ENCODE assay signal across 19 mouse cellular contexts in the genomic region with DNA sequence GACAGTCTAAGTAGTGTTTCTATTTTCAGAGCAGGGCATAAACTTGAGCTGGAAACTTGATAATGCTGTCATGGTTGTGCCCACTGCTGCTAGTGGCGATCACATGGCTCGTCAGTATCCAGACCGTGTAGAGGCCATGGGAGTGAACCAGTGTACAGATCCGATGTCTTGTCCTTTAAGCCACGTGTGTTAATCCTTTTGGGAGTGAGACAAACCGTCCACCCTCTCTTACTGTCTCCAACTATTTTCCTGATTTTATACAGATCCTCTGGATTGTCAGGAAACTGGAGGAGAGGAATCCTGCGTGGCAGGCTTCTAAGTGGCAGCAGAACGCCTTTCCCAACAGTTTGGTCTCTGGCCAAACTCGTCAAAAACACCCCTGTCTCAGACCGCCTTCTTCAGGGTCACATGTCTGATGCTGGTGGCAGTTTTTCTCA. TPM values are rescaled to one million over a fixed set of nuclear protein-coding genes. Genes with fewer than 3 reads are reported as not detected.
DNase-seq lines count a peak whose midpoint lies in the region; ATAC-seq and TF ChIP-seq lines count a peak whose summit lies in the region.
"Had no signal": no experiment of that assay in that cellular context is flagged by ENCODE, and none has a peak within 500 bp of the region (broad histone marks: within the 10 kb centered on the region; RNA-seq: fewer than 3 reads in every experiment).

No protein-coding gene starts in this region.

- no peak overlapping the region for H3ac ChIP-seq in myocyte (ENCODE audit: control insufficient read depth, insufficient read length)

- H3K27ac ChIP-seq in heart, embryonic 13.5 days (replicated peaks): peak overlapping the region; percentile 95
- H3K27ac ChIP-seq: embryonic facial prominence, embryonic 12.5 days; hindbrain, embryonic 10.5 days; midbrain, embryonic 12.5 days had no signal

- no peaks in the 10 kb centered on the region for H3K9me3 ChIP-seq in heart, embryonic 13.5 days
- H3K9me3 ChIP-seq: embryonic facial prominence, embryonic 12.5 days; hindbrain, embryonic 10.5 days; midbrain, embryonic 12.5 days had no signal

- H3K4me3 ChIP-seq in heart, embryonic 13.5 days: no peak overlapping the region
- H3K4me3 ChIP-seq in myocyte: no peak overlapping the region
- H3K4me3 ChIP-seq: embryonic facial prominence, embryonic 12.5 days; hindbrain, embryonic 10.5 days; midbrain, embryonic 12.5 days had no signal

- H3K4me2 ChIP-seq in heart, embryonic 13.5 days: peak overlapping the region; percentile 35
- H3K4me2 ChIP-seq in myocyte (ENCODE audit: low read depth): peak overlapping the region; percentile 59
- H3K4me2 ChIP-seq: embryonic facial prominence, embryonic 12.5 days; liver, embryonic 11.5 days; midbrain, embryonic 12.5 days had no signal

- H3K36me3 ChIP-seq in heart, embryonic 13.5 days: no peaks in the 10 kb centered on the region
- no peaks in the 10 kb centered on the region for H3K36me3 ChIP-seq in myocyte (ENCODE audit: control insufficient read depth, insufficient read depth)
- H3K36me3 ChIP-seq: embryonic facial prominence, embryonic 12.5 days; hindbrain, embryonic 10.5 days; midbrain, embryonic 12.5 days had no signal

- ATAC-seq in heart, embryonic 13.5 days (ENCODE audit: extremely low read depth, insufficient number of reproducible peaks, low FRiP score, low TSS enrichment): peak; percentile 48; the same call in 1 of the 2 replicates
- ATAC-seq: inflammation-experienced regulatory T-cells, adult 6 months had no signal

- H3K9ac ChIP-seq in heart, embryonic 13.5 days: peak overlapping the region; percentile 69
- H3K9ac ChIP-seq: embryonic facial prominence, embryonic 12.5 days; midbrain, embryonic 12.5 days had no signal

- peaks cover 27% of the 10 kb centered on the region for H3K4me1 ChIP-seq in heart, embryonic 13.5 days

- peaks cover 11% of the 10 kb centered on the region for H3K79me2 ChIP-seq in myocyte (ENCODE audit: control insufficient read depth, insufficient read depth)

- TF ChIP-seq POLR2A in myocyte (IDR thresholded peaks at IDR 0.05; ENCODE audit: insufficient read length, low read depth): peak; percentile 45

- intact Hi-C loops in gastrocnemius, postnatal 36 days (cut with DNase I): loop anchor here (5.0 kb wide), 1 partner anchor 37 kb away; no protein-coding TSS in a partner anchor

- H3K27me3 ChIP-seq in heart, embryonic 13.5 days (replicated peaks): no peaks in the 10 kb centered on the region
- H3K27me3 ChIP-seq in myocyte (ENCODE audit: control insufficient read depth, insufficient read depth, insufficient read length): no peaks in the 10 kb centered on the region
- H3K27me3 ChIP-seq: embryonic facial prominence, embryonic 12.5 days; midbrain, embryonic 12.5 days had no signal

- 25% methylated on average over 10 of the region's 10 CpGs for WGBS in heart, embryonic 13.5 days

- DNase-seq in gastrocnemius, adult 18-20 months (ENCODE audit: low spot score): peak; percentile 79
- no peak for DNase-seq in gastrocnemius, postnatal 36 days
- DNase-seq in lung, postnatal 10 days: peak; percentile 46
- no peak for DNase-seq in lung, postnatal 14 days
- no peak for DNase-seq in left cerebral cortex, adult 11 months (ENCODE audit: low spot score)
- DNase-seq in layer of hippocampus, adult 9-11 months: no peak
- DNase-seq: kidney, postnatal 25 days; layer of hippocampus, postnatal 36 days; left cerebral cortex, postnatal 4 days; right cerebral cortex, adult 18-20 months; thymus, postnatal 25 days had no signal

TF ChIP-seq in myocyte, 11 proteins besides CTCF, POLR2A, EP300 and RAD21:
- TF ChIP-seq USF1 (IDR thresholded peaks at IDR 0.05; ENCODE audit: low read depth): peak; percentile 63
- no peak for TF ChIP-seq REST (IDR thresholded peaks at IDR 0.05; ENCODE audit: insufficient read depth, insufficient read length)
- TF ChIP-seq MYOD1 (IDR thresholded peaks at IDR 0.05; ENCODE audit: control insufficient read depth in 1 of 3, insufficient read length in 2 of 3, low read depth in 2 of 3): peak in 1 of 3 experiments; percentile 38

RNA-seq across cellular contexts. Expression of gene Asb8, which starts 16.2 kb away (rescaled TPM):
- total RNA-seq in gastrocnemius, adult 18-20 months (2021): 100 to 1,000 TPM; 113 to 114 TPM
- 100 to 1,000 TPM; 107 to 122 TPM for total RNA-seq in gastrocnemius, postnatal 36 days (2021)
- polyA plus RNA-seq in heart, embryonic 13.5 days (2015; fragmentation: Nextera tagmentation; extraction: Ambion mirVana): 76.5 and 86.6 TPM in 2 replicates
- polyA plus RNA-seq in myocyte (2012; fragmentation: generic; extraction: Trizol): 50.3 TPM

RNA-seq across cellular contexts. Expression of gene Ccdc184, which starts 17.8 kb away (rescaled TPM):
- not detected for total RNA-seq in gastrocnemius, adult 18-20 months (2021)
- not detected for total RNA-seq in gastrocnemius, postnatal 36 days (2021)
- 1.1 and 1.4 TPM in 2 replicates for polyA plus RNA-seq in heart, embryonic 13.5 days (2015; fragmentation: Nextera tagmentation; extraction: Ambion mirVana)
- polyA plus RNA-seq in myocyte (2012; fragmentation: generic; extraction: Trizol): 0.05 TPM
- polyA plus RNA-seq: liver, embryonic 11.5 days had no signal

RNA-seq across cellular contexts. Expression of gene Olfr288, which starts 46.2 kb away (rescaled TPM):
- total RNA-seq in gastrocnemius, adult 18-20 months (2021): not detected
- total RNA-seq in gastrocnemius, postnatal 36 days (2021): not detected
- not detected in 2 replicates for polyA plus RNA-seq in heart, embryonic 13.5 days (2015; fragmentation: Nextera tagmentation; extraction: Ambion mirVana)
- polyA plus RNA-seq in myocyte (2012; fragmentation: generic; extraction: Trizol): not detected
- polyA plus RNA-seq: embryonic facial prominence, embryonic 12.5 days; hindbrain, embryonic 10.5 days; inflammation-experienced regulatory T-cells, adult 6 months; liver, embryonic 11.5 days; lung, embryonic 16.5 days; midbrain, embryonic 12.5 days had no signal

RNA-seq across cellular contexts. Expression of gene Senp1, which starts 55.6 kb away (rescaled TPM):
- total RNA-seq in gastrocnemius, adult 18-20 months (2021): 1 to 10 TPM; 6.1 to 6.3 TPM
- total RNA-seq in gastrocnemius, postnatal 36 days (2021): 1 to 10 TPM; 6.0 to 8.1 TPM
- polyA plus RNA-seq in heart, embryonic 13.5 days (2015; fragmentation: Nextera tagmentation; extraction: Ambion mirVana): 18.2 and 19.6 TPM in 2 replicates
- polyA plus RNA-seq in myocyte (2012; fragmentation: generic; extraction: Trizol): 10.4 TPM

RNA-seq across cellular contexts. Expression of gene Pfkm, which starts 56.8 kb away (rescaled TPM):
- 1,000 to 10,000 TPM; 2,870 to 2,899 TPM for total RNA-seq in gastrocnemius, adult 18-20 months (2021)
- 1,000 to 10,000 TPM; 2,575 to 2,874 TPM for total RNA-seq in gastrocnemius, postnatal 36 days (2021)
- polyA plus RNA-seq in heart, embryonic 13.5 days (2015; fragmentation: Nextera tagmentation; extraction: Ambion mirVana): 86.7 and 90.4 TPM in 2 replicates
- polyA plus RNA-seq in myocyte (2012; fragmentation: generic; extraction: Trizol): 401 TPM

Comparison
In these comparisons a context has a peak if more than half of its experiments do, and no peak if none do; other contexts are left out.
1. DNase-seq: peak in gastrocnemius, adult 18-20 months (single experiment) and lung, postnatal 10 days (single experiment); none in gastrocnemius, postnatal 36 days (0 of 2), lung, postnatal 14 days (single experiment), left cerebral cortex, adult 11 months (single experiment) and layer of hippocampus, adult 9-11 months (single experiment).